Mouse (Mus musculus) ES-E14 (cell line): ENCODE measurements at regions not wholly inside any gene's neighbourhood (a gene's known extent, or its start where the extent isn't known, plus 50 kb on each side); places are given as distances from the start of the nearest gene placed in this dataset.
A peak's percentile ranks its signal among the peaks of the same experiment; 100 is the strongest.

Source experiments
- DNase-seq: peaks from one replicate; pipeline ENCODE4 v3.0.0-alpha.2; 2013; ENCODE audit warnings: low read depth, low spot score
- H3K27ac ChIP-seq: 2 replicates; pipeline ENCODE4 v1.5.1; 2012; ENCODE audit warnings: low read depth, mild to moderate bottlenecking, low read length, moderate library complexity, mixed read lengths; ENCODE audit not compliant: poor library complexity, insufficient read depth, severe bottlenecking
- H3K36me3 ChIP-seq: 2 replicates; pipeline ENCODE4 v1.6.1; 2012; ENCODE audit warnings: mild to moderate bottlenecking, low read length, moderate library complexity, mixed read lengths; ENCODE audit not compliant: control insufficient read depth, poor library complexity, insufficient read depth, severe bottlenecking
- H3K4me1 ChIP-seq, 2 experiments: fragments of 150-350 bp in 1 of 2; sonication (generic) in 1 of 2; 2 replicates each; pipeline ENCODE4 v1.6.1; 2012; ENCODE audit warnings: low read length in 2 of 2, mild to moderate bottlenecking in 1 of 2, mixed read lengths in 1 of 2; ENCODE audit not compliant: control insufficient read depth in 2 of 2, insufficient read depth in 2 of 2, poor library complexity in 1 of 2
- H3K4me3 ChIP-seq, 2 experiments: fragments of 150-350 bp in 1 of 2; sonication (generic) in 1 of 2; 2 replicates each; pipeline ENCODE4 v1.5.1; 2012; ENCODE audit warnings: low read length in 2 of 2, low read depth in 1 of 2, mild to moderate bottlenecking in 1 of 2, mixed read lengths in 1 of 2; ENCODE audit not compliant: insufficient read depth in 1 of 2, poor library complexity in 1 of 2, severe bottlenecking in 1 of 2
- H3K9ac ChIP-seq: 2 replicates; pipeline ENCODE4 v1.6.1; 2012; ENCODE audit warnings: low read depth, mild to moderate bottlenecking, low read length, mixed read lengths; ENCODE audit not compliant: poor library complexity, insufficient read depth, severe bottlenecking
- H3K9me3 ChIP-seq: fragments of 150-350 bp; sonication (generic); 2 replicates; pipeline ENCODE4 v1.6.1; 2012; ENCODE audit warnings: low read depth, mild to moderate bottlenecking, low read length; ENCODE audit not compliant: control insufficient read depth, insufficient read depth
- CHD2 ChIP-seq: IDR thresholded peaks from 2 replicates; pipeline ENCODE4 v1.6.1; 2014; ENCODE audit warnings: mild to moderate bottlenecking, low read depth, low read length, inconsistent platforms
- HCFC1 ChIP-seq: IDR thresholded peaks from 2 replicates; pipeline ENCODE4 v1.6.1; 2012; ENCODE audit warnings: low read length, inconsistent platforms, borderline replicate concordance; ENCODE audit not compliant: insufficient read depth
- MAFK ChIP-seq: IDR thresholded peaks from 2 replicates; pipeline ENCODE4 v1.6.1; 2014; ENCODE audit warnings: mild to moderate bottlenecking, low read depth, low read length, inconsistent platforms; ENCODE audit not compliant: insufficient read depth
- ZC3H11A ChIP-seq: IDR thresholded peaks from 2 replicates; pipeline ENCODE4 v1.6.1; 2012; ENCODE audit warnings: low read depth, mild to moderate bottlenecking, inconsistent platforms, low read length, borderline replicate concordance
- ZNF384 ChIP-seq: IDR thresholded peaks from 2 replicates; pipeline ENCODE4 v1.6.1; 2012; ENCODE audit warnings: low read depth, low read length, inconsistent platforms
- in situ Hi-C, 2 experiments: fragments of 600-800 bp; cut with MboI; formaldehyde crosslinking; loops; one replicate each; pipeline ENCODE4 v1.15.1; 2025; ENCODE audit warnings: low sequenced_read_pairs in 2 of 2, inconsistent platforms in 1 of 2; ENCODE audit not compliant: unreplicated experiment in 2 of 2

DNA sequence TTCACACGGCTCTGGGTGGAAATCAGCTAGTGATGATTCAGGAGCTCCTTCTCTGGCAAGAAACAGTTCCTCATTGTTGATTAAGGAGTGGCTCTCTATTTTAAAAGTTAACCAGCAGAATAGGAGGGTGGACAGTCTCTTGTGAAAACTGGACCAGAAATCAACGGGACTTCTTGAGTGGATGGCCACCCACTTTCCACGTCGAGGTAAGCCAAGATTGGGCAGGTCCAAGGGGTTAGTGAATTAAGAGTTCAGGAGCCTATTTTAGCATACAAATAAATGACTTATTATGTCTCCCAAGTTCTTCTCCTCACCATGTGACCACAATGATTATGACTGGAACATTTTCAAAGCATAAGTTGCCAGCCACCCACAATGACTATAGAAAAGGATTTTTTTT, 77.7 kb upstream of the Dkk2 start:
- no peak for DNase-seq
- in situ Hi-C loops: no loop called here
- Histone ChIP-seq H3K9me3 (no peaks in the 10 kb centered on the region), H3K4me3 (no peak overlapping the region), H3K36me3 (no peaks in the 10 kb centered on the region), H3K9ac (no peak overlapping the region), H3K4me1 (no peaks in the 10 kb centered on the region), H3K27ac (no peak overlapping the region)
- TF ChIP-seq ZC3H11A (no peak), HCFC1 (no peak), MAFK (no peak), CHD2 (no peak), ZNF384 (no peak)

DNA sequence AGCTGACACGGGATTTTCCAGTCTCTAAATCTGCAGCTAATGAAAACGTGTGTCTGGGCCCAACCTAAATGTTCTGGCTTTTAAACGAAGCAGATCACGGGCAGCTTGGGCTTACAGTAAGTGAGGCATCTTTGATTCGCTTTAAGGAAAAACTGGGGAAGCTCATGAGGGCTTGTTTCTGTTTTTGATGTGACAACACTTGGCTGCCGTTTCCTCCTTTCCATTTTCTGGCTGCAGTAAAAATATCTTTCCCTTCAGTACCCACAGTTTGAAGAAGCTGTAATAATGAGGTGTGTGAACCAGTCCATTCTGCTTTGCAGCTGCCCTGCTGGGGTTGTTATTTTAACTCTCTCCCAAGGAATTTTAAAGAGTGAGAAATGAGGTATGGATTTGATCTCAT, 69.9 kb upstream of the Dkk2 start:
- Histone ChIP-seq H3K4me1 (no peaks in the 10 kb centered on the region), H3K9me3 (no peaks in the 10 kb centered on the region), H3K36me3 (no peaks in the 10 kb centered on the region), H3K9ac (no peak overlapping the region), H3K27ac (no peak overlapping the region), H3K4me3 (no peak overlapping the region)
- in situ Hi-C loops: no loop called here
- TF ChIP-seq ZNF384: no peak
- TF ChIP-seq CHD2: no peak
- no peak for TF ChIP-seq HCFC1
- no peak for TF ChIP-seq MAFK
- TF ChIP-seq ZC3H11A: no peak
- DNase-seq: no peak

DNA sequence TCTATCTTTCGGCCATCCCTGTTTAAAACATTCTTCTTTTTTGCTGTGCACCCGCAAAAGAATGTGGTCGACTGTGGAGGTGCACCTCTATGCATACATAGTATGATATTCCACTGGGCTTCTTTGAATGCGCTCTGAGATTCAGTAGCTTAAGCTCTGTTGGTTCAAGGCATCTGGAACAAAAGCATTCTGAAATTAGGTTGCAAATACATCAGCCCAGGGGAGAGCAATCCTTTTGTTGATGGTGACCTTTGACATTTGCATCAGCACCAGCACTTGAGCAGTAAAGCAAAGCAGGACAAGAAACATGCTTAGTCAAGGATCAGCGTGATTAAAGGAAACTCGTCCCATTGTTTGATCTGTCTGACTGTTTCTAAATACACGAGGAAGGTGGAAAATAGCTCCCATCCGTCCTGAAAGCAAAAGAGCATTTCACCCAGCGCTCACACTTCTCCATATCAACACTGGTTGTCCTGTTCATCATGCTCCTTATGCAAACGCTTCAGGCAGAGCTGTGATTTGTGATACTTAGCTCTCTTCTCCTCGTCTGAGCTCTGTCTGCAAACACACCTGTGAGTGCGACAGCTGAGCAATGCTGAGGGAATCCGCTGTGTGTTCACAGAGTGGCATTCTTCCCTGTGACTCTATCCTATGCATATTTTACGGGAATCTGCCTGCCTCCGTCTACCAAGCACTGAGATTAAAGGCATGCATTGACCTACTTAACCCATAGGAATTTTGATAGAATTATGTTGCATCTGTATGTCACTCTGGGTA, 67.4 kb upstream of the Dkk2 start:
- peak; percentile 7 for DNase-seq
- Histone ChIP-seq H3K36me3 (no peaks in the 10 kb centered on the region), H3K9me3 (no peaks in the 10 kb centered on the region), H3K4me3 (no peak overlapping the region), H3K4me1 (no peaks in the 10 kb centered on the region), H3K9ac (no peak overlapping the region), H3K27ac (no peak overlapping the region)
- in situ Hi-C loops: no loop called here
- TF ChIP-seq MAFK: no peak
- TF ChIP-seq HCFC1: no peak
- no peak for TF ChIP-seq CHD2
- TF ChIP-seq ZC3H11A: no peak
- no peak for TF ChIP-seq ZNF384

- H3K36me3 ChIP-seq: no peaks in the 10 kb centered on the region
- H3K4me3 ChIP-seq: no peak overlapping the region
- DNase-seq: no peak
- in situ Hi-C loops: no loop called here
- no peaks in the 10 kb centered on the region for H3K9me3 ChIP-seq
- H3K4me1 ChIP-seq: 0 out of 4 replicates have a peak, but pooled peaks cover 0 to 2% of the 10 kb centered on the region in 2 experiments
- TF ChIP-seq CHD2: no peak
- TF ChIP-seq HCFC1: no peak
- TF ChIP-seq MAFK: no peak
- no peak for TF ChIP-seq ZC3H11A
- no peak for TF ChIP-seq ZNF384
- H3K9ac ChIP-seq: no peak overlapping the region
- no peak overlapping the region for H3K27ac ChIP-seq
These were observed 66.6 kb upstream of the Dkk2 start for GRCm38 (mm10) chr3:132018505-132018904.
